Mouse (Mus musculus) intestine, postnatal 0 days (tissue): ENCODE measurements at regions not wholly inside any gene's neighbourhood (a gene's known extent, or its start where the extent isn't known, plus 50 kb on each side); places are given as distances from the start of the nearest gene placed in this dataset.

ENCODE experiments used
- ATAC-seq: fragments of 200-750 bp; cut with Nextera tagmentation; 2 replicates; pipeline ENCODE4 v1.8.0; 2017; ENCODE audit warnings: mild to moderate bottlenecking, moderate TSS enrichment, moderate library complexity
- H3K27ac ChIP-seq: fragments of 300-500 bp; sonication (generic); 2 replicates; pipeline ENCODE4 v1.5.1; 2014; ENCODE audit warnings: mild to moderate bottlenecking, low read depth, low read length, moderate library complexity
- H3K27me3 ChIP-seq: fragments of 300-500 bp; sonication (generic); replicated peaks from 2 replicates; pipeline ENCODE4 v1.6.1; 2014; ENCODE audit warnings: low read length, mixed read lengths; ENCODE audit not compliant: control insufficient read depth, insufficient read depth
- H3K36me3 ChIP-seq: fragments of 300-500 bp; sonication (generic); 2 replicates; pipeline ENCODE4 v1.6.1; 2014; ENCODE audit warnings: mild to moderate bottlenecking, moderate library complexity; ENCODE audit not compliant: control insufficient read depth, insufficient read depth
- H3K4me1 ChIP-seq: fragments of 300-500 bp; sonication (generic); replicated peaks from 2 replicates; pipeline ENCODE4 v1.6.1; 2014; ENCODE audit warnings: antibody characterized with exemption, low read length, mixed read lengths; ENCODE audit not compliant: control insufficient read depth, insufficient read depth
- H3K4me2 ChIP-seq: fragments of 300-500 bp; sonication (generic); replicated peaks from 2 replicates; pipeline ENCODE4 v1.6.1; 2014; ENCODE audit warnings: low read depth, mild to moderate bottlenecking, moderate library complexity
- H3K4me3 ChIP-seq: fragments of 300-500 bp; sonication (generic); 2 replicates; pipeline ENCODE4 v1.5.1; 2014; ENCODE audit warnings: low read depth, low read length
- H3K9ac ChIP-seq: fragments of 300-500 bp; sonication (generic); 2 replicates; pipeline ENCODE4 v1.6.1; 2014; ENCODE audit warnings: mild to moderate bottlenecking, low read depth, low read length
- H3K9me3 ChIP-seq: fragments of 300-500 bp; sonication (generic); 2 replicates; pipeline ENCODE4 v1.6.1; 2016; ENCODE audit warnings: mixed run types; ENCODE audit not compliant: control insufficient read depth
- CTCF ChIP-seq: sonication (generic); IDR thresholded peaks from 2 replicates; pipeline ENCODE4 v1.5.1; 2016; ENCODE audit warnings: low read depth, mild to moderate bottlenecking, control low read depth, antibody characterized with exemption, moderate library complexity
- WGBS: fragments of 180-500 bp; shearing (Covaris S2); extraction: QIAGEN DNeasy Blood & Tissue Kit; methylation state at CpG from one replicate; pipeline ENCODE4 v1.1.7; 2014; 5-methylcytosine and 5-hydroxymethylcytosine counted together

DNA sequence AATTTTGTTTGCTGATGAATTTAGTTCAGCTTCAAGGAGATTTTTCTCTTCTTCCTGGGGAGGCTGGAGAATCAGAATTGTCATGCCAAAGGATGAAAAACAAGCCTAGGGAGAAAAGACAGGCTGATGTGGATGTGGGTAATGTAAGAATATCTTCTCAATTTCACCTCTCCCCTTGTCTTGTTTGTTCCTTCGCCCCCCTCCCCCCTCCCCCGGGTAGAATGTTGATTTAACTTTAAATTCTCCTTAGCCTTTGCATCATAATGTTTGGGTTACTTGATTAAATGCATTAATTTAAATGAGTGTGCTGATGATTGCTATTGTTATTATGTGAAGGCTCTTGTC is 124.1 kb downstream of the Lca5 start:
- no peak overlapping the region for H3K27ac ChIP-seq
- H3K9me3 ChIP-seq = no peaks in the 10 kb centered on the region
- WGBS = 31% methylated on average over 2 of the region's 2 CpGs
- H3K4me3 ChIP-seq = no peak overlapping the region
- H3K4me1 ChIP-seq = no peaks in the 10 kb centered on the region
- no peaks in the 10 kb centered on the region for H3K36me3 ChIP-seq
- H3K4me2 ChIP-seq = no peak overlapping the region
- no peaks in the 10 kb centered on the region for H3K27me3 ChIP-seq
- TF ChIP-seq CTCF = no peak
- ATAC-seq = no peak
- no peak overlapping the region for H3K9ac ChIP-seq

DNA sequence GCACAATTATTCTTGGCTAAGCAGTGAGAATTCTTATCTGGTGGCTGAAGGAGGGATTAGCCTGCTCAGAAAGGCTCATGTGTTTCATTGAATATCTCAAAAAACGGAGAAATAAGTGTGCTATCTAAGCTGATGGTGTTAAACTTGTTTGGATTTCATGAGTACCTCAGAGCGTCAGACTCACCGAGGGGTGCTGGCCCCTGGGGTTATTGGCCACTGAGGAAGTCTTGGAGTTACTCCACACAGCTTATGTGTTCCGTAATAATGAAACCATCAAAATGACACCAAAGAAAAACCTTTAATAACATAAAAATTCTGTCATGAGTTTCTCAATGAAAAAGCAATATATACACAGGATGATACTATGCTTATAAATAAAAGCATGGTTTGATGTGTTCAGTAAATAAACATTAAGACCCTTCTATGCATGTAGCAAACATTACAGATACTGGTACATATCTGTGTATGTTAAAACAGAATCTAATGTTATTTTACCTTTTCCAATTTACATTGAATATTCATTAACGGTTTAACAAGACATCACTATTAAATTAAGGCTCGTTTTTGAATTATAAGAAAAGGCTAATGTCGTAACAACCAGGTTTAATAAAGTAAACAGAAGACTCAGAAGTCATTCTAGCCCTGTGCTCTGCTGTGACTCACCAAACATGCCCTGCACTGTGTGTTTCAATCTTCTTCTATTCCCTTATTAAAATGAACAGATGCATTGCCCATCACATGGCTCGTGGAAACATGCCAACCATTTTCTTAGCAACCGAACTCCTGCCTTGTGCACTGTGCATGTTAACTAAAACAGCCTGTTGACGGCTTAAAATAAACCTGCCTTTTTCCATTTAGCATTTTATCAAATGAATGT is 124.7 kb downstream of the Lca5 start:
- H3K36me3 ChIP-seq = no peaks in the 10 kb centered on the region
- ATAC-seq = no peak
- H3K27ac ChIP-seq = no peak overlapping the region
- no peak overlapping the region for H3K4me3 ChIP-seq
- H3K27me3 ChIP-seq = no peaks in the 10 kb centered on the region
- H3K4me2 ChIP-seq = no peak overlapping the region
- TF ChIP-seq CTCF = no peak
- H3K9ac ChIP-seq = no peak overlapping the region
- no peaks in the 10 kb centered on the region for H3K9me3 ChIP-seq
- WGBS = 56% methylated on average over 10 of the region's 10 CpGs
- no peaks in the 10 kb centered on the region for H3K4me1 ChIP-seq

DNA sequence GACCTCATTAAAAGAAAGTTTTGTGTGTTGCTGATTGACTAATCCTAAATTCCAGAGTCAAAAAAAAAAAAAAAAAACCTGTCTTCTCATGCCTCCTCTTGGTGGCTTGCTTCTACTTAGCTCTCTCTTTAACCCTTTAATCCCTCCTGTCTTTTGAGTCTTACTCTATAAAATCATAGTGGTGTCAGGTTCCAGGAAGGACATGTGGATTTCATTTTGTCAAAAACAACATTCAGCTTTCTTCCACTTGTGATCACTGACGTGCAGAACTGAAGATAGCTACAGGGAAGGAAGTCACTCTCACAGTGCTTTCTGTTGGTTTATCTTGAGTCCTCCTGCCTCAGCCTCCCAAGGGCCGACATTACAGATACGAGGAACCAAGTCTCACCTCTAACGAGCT is 132.2 kb downstream of the Lca5 start:
- Histone ChIP-seq H3K36me3 (no peaks in the 10 kb centered on the region), H3K27me3 (no peaks in the 10 kb centered on the region), H3K4me1 (no peaks in the 10 kb centered on the region), H3K9ac (no peak overlapping the region), H3K4me2 (no peak overlapping the region), H3K9me3 (no peaks in the 10 kb centered on the region), H3K4me3 (no peak overlapping the region), H3K27ac (no peak overlapping the region)
- 75% methylated on average over 4 of the region's 4 CpGs for WGBS
- ATAC-seq = no peak
- no peak for TF ChIP-seq CTCF

DNA sequence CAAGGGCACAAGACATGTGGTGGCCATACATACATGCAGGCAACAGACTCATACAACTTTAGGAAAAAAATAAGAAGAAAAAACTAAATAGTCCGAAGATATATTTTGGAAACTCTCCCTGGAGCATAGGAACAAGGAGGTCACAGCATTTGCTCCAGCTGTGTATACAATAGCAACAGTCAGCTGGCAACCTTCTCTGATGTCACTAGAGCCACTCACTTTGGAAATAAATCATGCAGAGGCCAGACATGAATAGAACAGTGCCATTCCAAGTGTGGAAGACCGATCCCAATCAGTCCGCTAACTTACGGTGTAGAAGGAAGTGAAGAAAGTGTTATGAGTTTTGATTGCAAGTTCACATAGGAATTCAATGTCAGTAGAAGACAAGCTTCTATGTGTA is 132.8 kb downstream of the Lca5 start:
- H3K27me3 ChIP-seq = no peaks in the 10 kb centered on the region
- no peak overlapping the region for H3K27ac ChIP-seq
- no peaks in the 10 kb centered on the region for H3K9me3 ChIP-seq
- H3K4me1 ChIP-seq = no peaks in the 10 kb centered on the region
- H3K36me3 ChIP-seq = no peaks in the 10 kb centered on the region
- H3K9ac ChIP-seq = no peak overlapping the region
- WGBS = 79% methylated on average over 4 of the region's 4 CpGs
- no peak for TF ChIP-seq CTCF
- no peak for ATAC-seq
- no peak overlapping the region for H3K4me2 ChIP-seq
- H3K4me3 ChIP-seq = no peak overlapping the region

DNA sequence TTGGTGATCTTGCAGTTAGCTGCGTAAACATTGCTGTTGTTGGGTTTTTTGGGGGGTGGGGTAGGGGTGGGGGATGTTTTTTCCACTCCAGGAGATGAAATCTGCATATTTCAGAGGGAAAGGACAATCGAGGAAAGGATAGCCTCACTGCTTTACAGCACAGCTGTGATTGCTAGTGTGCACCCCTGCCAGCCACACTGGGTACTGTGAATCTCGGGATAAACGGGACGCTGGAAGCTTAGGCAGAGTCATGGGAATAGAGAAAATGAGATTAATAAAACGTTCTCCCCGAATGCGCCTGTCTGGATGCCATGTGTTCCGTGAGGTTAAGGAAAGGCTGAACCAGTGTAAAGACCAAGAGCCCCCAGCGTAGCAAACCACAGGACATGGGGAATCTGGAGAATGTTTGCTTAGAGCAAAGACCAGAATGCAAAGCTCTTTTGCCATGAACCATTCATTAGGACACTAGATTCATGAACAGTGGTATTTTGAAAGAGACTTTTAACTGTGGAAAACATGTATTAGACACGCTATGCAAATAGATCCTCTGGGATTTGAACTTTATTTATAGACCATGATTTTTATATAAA is 133.5 kb downstream of the Lca5 start:
- no peak for TF ChIP-seq CTCF
- Histone ChIP-seq H3K36me3 (no peaks in the 10 kb centered on the region), H3K27ac (no peak overlapping the region), H3K4me1 (no peaks in the 10 kb centered on the region), H3K27me3 (no peaks in the 10 kb centered on the region), H3K9me3 (no peaks in the 10 kb centered on the region), H3K4me2 (no peak overlapping the region), H3K4me3 (no peak overlapping the region), H3K9ac (no peak overlapping the region)
- 59% methylated on average over 11 of the region's 11 CpGs for WGBS
- ATAC-seq = no peak

DNA sequence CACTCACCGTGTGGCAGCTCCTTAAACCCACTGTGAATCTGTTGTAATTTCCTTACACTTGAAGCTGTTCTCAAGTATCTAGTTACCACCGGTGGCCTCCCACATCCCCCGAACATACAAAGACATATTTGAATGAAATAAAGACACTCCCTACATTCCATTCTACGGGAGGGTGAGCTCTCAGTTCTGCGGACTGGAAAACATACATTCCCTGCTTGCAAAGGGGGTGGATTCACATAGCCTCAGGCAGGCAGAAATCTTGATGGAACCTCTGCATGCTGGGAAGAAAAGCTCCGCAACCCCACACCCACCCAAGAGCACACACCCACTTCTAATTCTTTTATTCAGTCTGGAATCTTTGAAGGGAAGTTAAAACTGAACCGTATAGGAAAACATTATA is 136.0 kb downstream of the Lca5 start:
- TF ChIP-seq CTCF = no peak
- ATAC-seq = no peak
- H3K36me3 ChIP-seq = no peaks in the 10 kb centered on the region

More for the DNA sequence above, 136.0 kb downstream of the Lca5 start:
- WGBS = 33% methylated on average over 7 of the region's 7 CpGs
- Histone ChIP-seq H3K4me2 (no peak overlapping the region), H3K27me3 (no peaks in the 10 kb centered on the region), H3K4me1 (no peaks in the 10 kb centered on the region), H3K4me3 (no peak overlapping the region), H3K9ac (no peak overlapping the region), H3K9me3 (no peaks in the 10 kb centered on the region), H3K27ac (no peak overlapping the region)
